Mouse (Mus musculus) stomach, embryonic 15.5 days (tissue): ENCODE results near the gene Kcnk18. TPM values are rescaled to one million over a fixed set of nuclear protein-coding genes. Genes with fewer than 3 reads are reported as not detected.

Source experiments
- ATAC-seq: fragments of 200-750 bp; cut with Nextera tagmentation; 2 replicates; pipeline ENCODE4 v1.8.0; 2017; ENCODE audit warnings: low read depth, moderate number of reproducible peaks, moderate TSS enrichment; ENCODE audit not compliant: insufficient read depth, low FRiP score
- H3K27ac ChIP-seq: fragments of 300-500 bp; sonication (generic); 2 replicates; pipeline ENCODE4 v1.5.1; 2015; ENCODE audit warnings: mild to moderate bottlenecking, inconsistent platforms
- H3K27me3 ChIP-seq: fragments of 300-500 bp; sonication (generic); replicated peaks from 2 replicates; pipeline ENCODE4 v1.6.1; 2015; ENCODE audit warnings: inconsistent platforms
- H3K36me3 ChIP-seq: fragments of 300-500 bp; sonication (generic); 2 replicates; pipeline ENCODE4 v1.6.1; 2015; ENCODE audit warnings: inconsistent platforms
- H3K4me1 ChIP-seq: fragments of 300-500 bp; sonication (generic); 2 replicates; pipeline ENCODE4 v1.6.1; 2015; ENCODE audit warnings: inconsistent platforms
- H3K4me2 ChIP-seq: fragments of 300-500 bp; sonication (generic); 2 replicates; pipeline ENCODE4 v1.6.1; 2015; ENCODE audit warnings: mild to moderate bottlenecking, inconsistent platforms
- H3K4me3 ChIP-seq: fragments of 300-500 bp; sonication (generic); replicated peaks from 2 replicates; pipeline ENCODE4 v1.5.1; 2015; ENCODE audit warnings: inconsistent platforms
- H3K9ac ChIP-seq: fragments of 300-500 bp; sonication (generic); 2 replicates; pipeline ENCODE4 v1.6.1; 2015; ENCODE audit warnings: inconsistent platforms
- H3K9me3 ChIP-seq: fragments of 300-500 bp; sonication (generic); 2 replicates; pipeline ENCODE4 v1.6.1; 2016; ENCODE audit warnings: inconsistent platforms
- WGBS: fragments of 180-500 bp; shearing (Covaris S2); methylation state at CpG from one replicate; pipeline ENCODE4 v1.1.7; 2015; 5-methylcytosine and 5-hydroxymethylcytosine counted together
- polyA plus RNA-seq: library from polyadenylated mRNA; unstranded; fragments of >200 nt; fragmentation: Nextera tagmentation; extraction: Ambion mirVana; gene quantifications from 2 replicates; pipeline ENCODE4 v1.2.1, GENCODE M21; 2015

Gene Kcnk18
- polyA plus RNA-seq, 1 experiment from 2014 or later: not detected

DNA sequence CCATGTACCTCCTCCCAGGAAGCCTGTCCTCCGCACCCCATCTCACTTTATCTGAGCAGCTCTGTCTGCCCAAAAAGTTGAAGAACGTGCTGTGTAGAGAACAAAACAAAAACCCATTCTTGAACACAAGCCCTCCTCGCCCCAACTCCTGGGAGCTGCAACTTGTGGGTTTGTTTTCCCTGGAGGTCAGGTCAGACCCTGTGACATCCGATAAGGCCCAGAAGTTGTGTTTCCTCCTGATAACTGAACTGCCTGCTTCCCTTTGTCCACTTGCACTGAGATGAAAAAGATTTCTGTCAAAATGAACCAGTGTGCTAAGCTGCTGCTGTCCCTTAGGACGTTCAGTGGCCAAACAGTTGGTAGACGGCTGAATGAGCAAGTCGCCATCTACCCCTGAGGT lies 42.6 kb downstream of the Kcnk18 start:
- H3K9ac ChIP-seq: no peak overlapping the region
- H3K27ac ChIP-seq: no peak overlapping the region
- H3K9me3 ChIP-seq: 0 out of 2 replicates have a peak, but pooled peaks cover 3% of the 10 kb centered on the region
- H3K4me1 ChIP-seq: peaks cover 10% of the 10 kb centered on the region
- ATAC-seq: no peak
- peak overlapping the region; percentile 42 for H3K4me3 ChIP-seq
- H3K36me3 ChIP-seq: no peaks in the 10 kb centered on the region
- WGBS: 55% methylated on average over 7 of the region's 7 CpGs
- peaks cover 18% of the 10 kb centered on the region for H3K27me3 ChIP-seq
- H3K4me2 ChIP-seq: peak overlapping the region; percentile 86

DNA sequence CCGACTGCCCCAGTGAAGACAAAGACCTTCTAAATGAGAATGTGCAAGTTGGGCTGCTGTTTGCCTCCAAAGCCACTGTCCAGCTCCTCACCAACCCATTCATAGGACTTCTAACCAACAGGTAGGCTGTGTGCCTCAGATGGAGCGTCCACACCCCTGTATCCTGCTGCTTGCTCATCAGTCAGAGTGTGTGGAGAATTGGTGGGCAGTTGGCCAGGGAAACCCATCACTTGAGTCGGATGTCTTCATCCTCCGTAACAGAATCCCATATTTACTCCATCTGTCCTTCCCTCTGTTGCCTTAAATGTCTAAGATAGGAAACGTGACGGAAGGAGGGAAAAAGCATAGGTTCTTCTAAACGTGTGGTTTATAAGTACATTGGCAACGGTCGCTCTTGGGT lies 44.2 kb downstream of the Kcnk18 start:
- WGBS: 81% methylated on average over 9 of the region's 9 CpGs
- Histone ChIP-seq H3K27me3 (peaks cover 18% of the 10 kb centered on the region), H3K36me3 (no peaks in the 10 kb centered on the region), H3K4me1 (peaks cover 14% of the 10 kb centered on the region), H3K9me3 (no peaks in the 10 kb centered on the region), H3K9ac (no peak overlapping the region), H3K27ac (no peak overlapping the region), H3K4me2 (no peak overlapping the region), H3K4me3 (no peak overlapping the region)
- ATAC-seq: no peak

DNA sequence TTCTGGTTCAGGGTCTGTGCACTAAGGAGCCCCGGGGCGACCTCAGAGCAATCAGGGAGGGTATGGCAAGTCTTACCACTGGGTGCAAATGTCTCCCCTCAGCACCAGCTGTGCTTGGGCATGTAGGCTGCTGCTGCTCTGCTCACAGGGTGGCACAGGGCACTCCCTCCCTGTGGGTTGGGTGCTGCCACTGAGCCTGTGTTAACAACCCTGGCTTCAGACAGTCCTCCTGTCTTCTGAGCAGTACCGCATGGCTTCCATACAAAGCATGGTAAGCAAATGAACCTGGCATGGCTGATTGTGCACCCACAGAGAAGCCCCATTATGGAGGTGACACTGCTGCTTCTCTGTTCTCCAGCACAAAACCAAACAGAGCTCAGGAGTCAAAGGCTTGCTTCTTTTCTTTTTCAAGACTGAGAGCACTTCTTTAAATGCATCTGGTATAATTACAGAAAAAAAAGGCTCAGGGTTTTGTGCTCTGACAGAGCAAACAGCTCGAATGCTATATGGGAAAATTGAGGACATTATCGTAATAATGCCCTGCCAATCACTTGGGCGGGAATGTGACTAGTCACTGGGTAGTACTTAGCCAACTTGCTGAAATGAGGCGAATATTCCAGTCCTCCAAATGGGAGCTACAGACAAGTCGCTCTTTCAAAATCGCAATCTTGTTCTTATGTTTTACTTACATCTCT lies 46.0 kb downstream of the Kcnk18 start:
- Histone ChIP-seq H3K4me2 (no peak overlapping the region), H3K4me1 (peaks cover 14% of the 10 kb centered on the region), H3K27me3 (peaks cover 18% of the 10 kb centered on the region), H3K27ac (no peak overlapping the region), H3K9me3 (no peaks in the 10 kb centered on the region), H3K36me3 (no peaks in the 10 kb centered on the region), H3K4me3 (no peak overlapping the region), H3K9ac (no peak overlapping the region)
- 83% methylated on average over 9 of the region's 9 CpGs for WGBS
- ATAC-seq: no peak

DNA sequence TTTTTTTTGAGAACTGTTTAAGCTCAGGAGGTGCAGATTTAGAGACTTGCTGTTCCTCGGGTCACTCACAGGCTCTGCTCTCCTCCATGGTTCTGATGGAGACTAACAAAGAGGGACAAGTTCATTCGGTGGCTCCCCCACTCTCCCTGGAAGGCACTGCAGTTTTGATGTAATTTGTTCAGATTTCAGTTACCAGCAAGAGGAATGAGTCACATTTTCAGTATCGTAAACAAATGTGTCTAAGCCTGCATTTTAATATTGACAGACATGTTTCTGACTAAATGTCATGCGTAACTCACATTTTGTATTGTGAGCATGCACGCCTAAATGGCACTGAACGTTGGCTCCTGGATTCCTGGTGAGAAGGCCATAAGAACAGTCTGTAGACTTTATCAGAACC lies 46.9 kb downstream of the Kcnk18 start:
- Histone ChIP-seq H3K4me1 (peaks cover 8% of the 10 kb centered on the region), H3K36me3 (no peaks in the 10 kb centered on the region), H3K9ac (no peak overlapping the region), H3K27ac (no peak overlapping the region), H3K27me3 (peaks cover 11% of the 10 kb centered on the region; the same call in 1 of the 2 replicates), H3K9me3 (no peaks in the 10 kb centered on the region), H3K4me2 (no peak overlapping the region), H3K4me3 (no peak overlapping the region)
- ATAC-seq: no peak
- 59% methylated on average over 6 of the region's 6 CpGs for whole genome bisulfite sequencing

DNA sequence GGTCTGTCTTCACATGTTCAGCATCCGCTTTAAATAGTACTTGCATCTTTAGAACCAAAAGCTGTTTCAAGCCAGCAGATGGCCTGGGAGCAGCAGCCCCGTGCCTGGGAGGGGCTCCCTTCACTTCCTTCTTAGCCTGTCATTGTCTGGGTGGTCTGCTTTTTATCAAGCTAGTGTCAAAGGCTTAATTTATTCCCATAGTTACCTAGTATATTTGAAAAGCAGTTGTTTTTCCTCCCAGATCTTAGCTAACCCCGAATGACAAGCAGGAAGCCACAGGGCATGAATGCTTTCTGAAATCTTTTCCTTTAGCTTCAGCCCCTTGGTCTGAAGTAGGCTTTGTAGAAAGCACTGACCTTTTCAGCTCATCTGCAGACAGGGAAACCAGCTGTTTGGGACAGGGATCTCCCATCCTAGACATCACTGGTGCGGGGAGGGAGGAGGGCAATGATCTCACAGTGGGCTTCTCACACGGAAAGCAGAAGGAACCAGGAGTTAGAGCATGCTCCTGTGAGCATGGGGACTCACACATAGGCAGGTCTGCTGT lies 48.5 kb downstream of the Kcnk18 start:
- H3K9me3 ChIP-seq: no peaks in the 10 kb centered on the region
- H3K4me1 ChIP-seq: 0 out of 2 replicates have a peak, but pooled peaks cover 4% of the 10 kb centered on the region
- H3K4me2 ChIP-seq: no peak overlapping the region
- H3K27me3 ChIP-seq: peaks cover 5% of the 10 kb centered on the region; the same call in 1 of the 2 replicates
- 12% methylated on average over 5 of the region's 5 CpGs for WGBS
- H3K9ac ChIP-seq: no peak overlapping the region
- no peak overlapping the region for H3K4me3 ChIP-seq
- ATAC-seq: peak; percentile 72; the same call in 1 of the 2 replicates
- H3K27ac ChIP-seq: peak overlapping the region; percentile 80
- no peaks in the 10 kb centered on the region for H3K36me3 ChIP-seq

DNA sequence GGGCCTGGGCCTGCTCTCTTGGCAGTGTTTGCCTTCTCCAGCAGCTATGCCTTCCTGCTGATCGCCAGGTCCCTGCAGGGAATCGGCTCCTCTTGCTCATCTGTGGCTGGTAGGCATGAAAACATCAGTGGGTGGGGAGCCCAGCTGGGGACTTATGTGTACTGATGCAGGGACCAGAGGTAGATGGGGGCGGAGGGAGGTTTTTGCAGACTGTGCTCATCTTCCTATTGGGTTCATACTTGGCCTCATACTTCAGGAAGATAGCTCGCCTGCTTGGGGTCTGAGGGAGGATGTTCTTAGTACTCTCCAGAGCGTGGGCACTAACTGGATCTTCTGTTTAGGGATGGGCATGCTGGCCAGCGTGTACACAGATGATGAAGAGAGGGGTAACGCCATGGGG lies 54.2 kb downstream of the Kcnk18 start:
- no peak overlapping the region for H3K27ac ChIP-seq
- no peaks in the 10 kb centered on the region for H3K9me3 ChIP-seq
- no peak overlapping the region for H3K4me3 ChIP-seq
- ATAC-seq: no peak
- H3K9ac ChIP-seq: no peak overlapping the region
- H3K27me3 ChIP-seq: no peaks in the 10 kb centered on the region
- no peaks in the 10 kb centered on the region for H3K36me3 ChIP-seq
- H3K4me2 ChIP-seq: no peak overlapping the region
- H3K4me1 ChIP-seq: no peaks in the 10 kb centered on the region
- 89% methylated on average over 7 of the region's 7 CpGs for WGBS

DNA sequence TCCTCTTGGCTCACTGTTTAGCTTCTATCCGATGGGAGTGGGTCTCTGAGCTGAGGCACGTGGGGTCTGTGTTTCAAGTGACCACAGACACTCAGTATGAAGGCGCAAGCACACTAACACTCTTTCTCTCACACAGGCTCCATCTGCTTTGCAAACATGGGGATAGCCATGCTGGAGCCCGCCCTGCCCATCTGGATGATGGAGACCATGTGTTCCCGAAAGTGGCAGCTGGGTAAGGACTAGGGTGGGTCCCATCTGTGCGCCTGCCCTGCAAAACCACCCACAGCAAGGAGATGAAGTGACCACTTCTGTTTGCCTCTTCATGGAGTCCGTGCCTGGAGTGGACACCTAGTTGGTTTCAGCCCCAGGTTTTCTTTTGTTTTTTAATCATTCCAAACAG lies 57.3 kb downstream of the Kcnk18 start:
- Histone ChIP-seq H3K27me3 (no peaks in the 10 kb centered on the region), H3K9me3 (no peaks in the 10 kb centered on the region), H3K4me1 (no peaks in the 10 kb centered on the region), H3K9ac (no peak overlapping the region), H3K4me3 (no peak overlapping the region), H3K4me2 (no peak overlapping the region), H3K36me3 (no peaks in the 10 kb centered on the region), H3K27ac (no peak overlapping the region)
- ATAC-seq: no peak
- WGBS: 72% methylated on average over 7 of the region's 7 CpGs

DNA sequence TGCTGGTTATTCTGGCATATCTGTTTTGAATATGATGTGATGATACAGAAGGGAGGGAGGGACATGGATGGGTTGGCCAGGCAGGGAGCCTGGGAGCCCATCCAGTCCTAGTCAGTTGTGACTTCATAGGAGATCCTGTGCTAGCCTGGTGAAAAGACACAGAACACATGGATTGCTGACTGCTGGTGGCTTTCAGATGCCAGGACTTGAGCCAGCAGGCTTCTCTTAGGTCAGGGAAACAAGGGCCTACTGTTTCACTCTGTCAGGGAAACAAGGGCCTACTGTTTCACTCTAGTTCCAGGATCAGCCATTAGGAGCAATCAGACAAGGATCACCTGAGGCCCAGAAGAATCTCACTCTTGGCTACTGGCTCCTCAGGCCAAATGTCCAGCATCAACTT lies 61.8 kb downstream of the Kcnk18 start:
- no peaks in the 10 kb centered on the region for H3K36me3 ChIP-seq
- no peak overlapping the region for H3K4me2 ChIP-seq
- H3K27me3 ChIP-seq: no peaks in the 10 kb centered on the region
- H3K4me3 ChIP-seq: no peak overlapping the region
- H3K9me3 ChIP-seq: no peaks in the 10 kb centered on the region
- ATAC-seq: no peak
- no peak overlapping the region for H3K27ac ChIP-seq
- H3K4me1 ChIP-seq: no peaks in the 10 kb centered on the region
- H3K9ac ChIP-seq: no peak overlapping the region

DNA sequence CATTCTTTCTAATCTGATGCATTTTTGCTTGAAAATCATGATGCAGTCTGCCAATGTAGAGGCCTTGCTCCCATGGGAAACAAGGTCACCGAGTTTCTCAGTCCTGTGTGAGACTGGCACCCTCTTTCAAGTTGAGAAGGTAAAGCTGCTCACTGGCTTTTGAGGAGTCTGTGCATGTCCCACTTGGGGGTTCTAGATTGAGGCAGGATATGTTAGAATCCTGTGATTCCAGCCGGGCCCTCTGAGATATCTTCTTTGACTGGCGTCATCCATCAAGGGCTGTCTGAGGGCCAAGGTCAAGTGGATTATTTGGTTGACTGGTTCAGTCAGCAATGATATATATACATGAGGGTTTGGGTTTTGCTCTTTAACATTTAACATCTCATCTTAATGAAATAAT lies 63.0 kb downstream of the Kcnk18 start:
- no peaks in the 10 kb centered on the region for H3K27me3 ChIP-seq
- ATAC-seq: no peak
- H3K4me1 ChIP-seq: no peaks in the 10 kb centered on the region
- no peak overlapping the region for H3K9ac ChIP-seq
- H3K4me3 ChIP-seq: no peak overlapping the region
- H3K27ac ChIP-seq: no peak overlapping the region
- H3K4me2 ChIP-seq: no peak overlapping the region
- H3K36me3 ChIP-seq: no peaks in the 10 kb centered on the region
- no peaks in the 10 kb centered on the region for H3K9me3 ChIP-seq
- 79% methylated on average over 3 of the region's 3 CpGs for WGBS

Other genes with a start within 250 kb of the Kcnk18 start
- gene Shtn1, start 143.1 kb upstream of the Kcnk18 start, polyA plus RNA-seq: 10.0 and 11.0 TPM in 2 replicates
- gene Vax1, start 49.2 kb upstream of the Kcnk18 start, polyA plus RNA-seq: not detected in 2 replicates
- 11.4 and 11.9 TPM in 2 replicates for gene Slc18a2, start 41.7 kb downstream of the Kcnk18 start, polyA plus RNA-seq
- 22.8 and 65.7 TPM in 2 replicates for gene Rps12-ps3, start 103.1 kb downstream of the Kcnk18 start, polyA plus RNA-seq
- 10.6 and 11.6 TPM in 2 replicates for gene Pdzd8, start 126.6 kb downstream of the Kcnk18 start, polyA plus RNA-seq
- gene Emx2, start 239.2 kb downstream of the Kcnk18 start, polyA plus RNA-seq: 0.08 and 0.37 TPM in 2 replicates